Mouse (Mus musculus) stomach, postnatal 0 days (tissue): ENCODE data around the gene Olfr975.

Source experiments
- CTCF ChIP-seq: IDR thresholded peaks from 2 replicates; pipeline ENCODE4 v1.5.1; 2016; ENCODE audit warnings: antibody characterized with exemption, low read depth, mild to moderate bottlenecking, moderate library complexity
- EP300 ChIP-seq: optimal IDR thresholded peaks from 2 replicates; pipeline ENCODE3; 2016; ENCODE audit warnings: antibody characterized with exemption

DNA sequence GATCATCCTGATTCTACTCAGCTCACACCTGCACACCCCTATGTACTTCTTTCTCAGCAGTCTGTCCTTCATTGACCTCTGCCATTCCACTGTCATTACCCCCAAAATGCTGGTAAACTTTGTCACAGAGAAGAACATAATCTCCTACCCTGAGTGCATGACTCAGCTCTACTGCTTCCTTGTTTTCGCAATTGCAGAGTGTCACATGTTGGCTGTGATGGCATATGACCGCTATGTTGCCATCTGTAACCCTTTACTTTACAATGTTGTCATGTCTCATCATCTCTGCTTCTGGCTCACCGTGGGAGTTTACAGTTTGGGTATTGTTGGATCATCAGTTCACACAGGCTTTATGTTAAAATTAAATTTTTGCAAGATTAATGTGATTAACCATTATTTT is 41.9 kb downstream of the Olfr975 start:
- TF ChIP-seq CTCF (no peak), EP300 (no peak)
